Mouse (Mus musculus): Measurements from ENCODE around the gene Dgcr2.

Dgcr2 gene

DNA sequence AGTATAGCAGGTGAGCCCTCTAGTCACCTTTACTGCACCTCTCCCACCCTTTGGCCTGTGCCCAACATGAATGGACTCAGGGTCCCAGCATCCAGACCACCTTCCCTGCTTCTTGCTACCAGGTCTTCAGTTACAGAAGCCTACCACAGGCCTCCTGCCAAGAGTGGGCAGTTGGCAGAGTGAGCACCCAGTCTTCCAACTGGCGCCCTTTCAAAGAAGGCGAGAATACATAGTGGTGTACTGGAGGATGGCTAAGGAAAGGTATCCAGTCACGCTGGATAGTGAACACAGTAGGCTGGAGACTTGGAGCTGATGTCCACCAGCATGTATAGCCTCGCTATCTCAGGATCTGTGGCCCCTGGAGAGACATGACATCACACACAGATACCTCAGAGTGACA, 104.3 kb downstream of the Dgcr2 start:
- no peak for DNase-seq (ENCODE audit: extremely low read depth, low read depth, low spot score)

DNA sequence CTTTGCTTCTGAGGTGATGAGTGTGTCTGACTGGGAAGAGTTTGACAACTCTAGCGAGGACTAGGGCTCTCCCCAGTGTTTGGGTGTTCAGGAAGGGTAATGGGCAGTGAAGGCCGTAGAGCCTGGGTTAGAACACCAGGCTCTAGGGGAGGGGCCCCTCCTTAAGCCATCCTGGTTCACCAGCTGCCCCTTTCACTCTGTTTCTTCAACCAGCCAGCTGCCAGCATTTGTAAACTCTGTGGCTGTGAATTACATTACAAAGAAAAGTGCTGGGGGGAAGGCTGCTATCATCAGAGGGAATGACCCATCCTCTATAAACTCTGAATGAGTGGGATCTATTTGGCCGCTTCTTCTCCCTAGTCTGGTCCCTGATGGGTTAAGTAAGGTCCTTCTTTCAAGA, 105.6 kb downstream of the Dgcr2 start:
- no peak for DNase-seq (ENCODE audit: extremely low read depth, low read depth, low spot score)

Measured in fat pad, adult 2 months (tissue).